Mouse (Mus musculus): ENCODE measurements around the gene Huwe1.

DNA sequence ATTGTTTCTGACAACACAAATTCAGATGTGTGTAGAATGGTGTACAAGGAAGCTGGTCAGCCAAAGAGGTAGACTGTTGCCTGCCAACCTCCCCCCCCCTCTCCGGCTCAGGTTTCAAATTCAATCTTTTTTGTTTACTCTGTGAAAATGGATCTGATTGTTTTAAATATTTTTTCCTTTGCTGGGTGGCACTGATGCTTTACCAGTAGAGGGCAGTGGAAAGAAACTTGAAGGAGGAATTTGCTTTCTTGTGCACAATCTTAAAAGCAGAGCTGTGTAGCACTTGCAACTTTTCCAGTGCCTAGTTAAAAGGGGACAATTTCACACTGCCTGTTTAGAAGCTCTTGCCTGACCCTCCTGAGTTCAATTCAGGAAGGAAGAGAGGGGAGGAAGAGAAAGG is 146.4 kb downstream of the Huwe1 start:
- TF ChIP-seq POLR2A (IDR thresholded peaks at IDR 0.05; ENCODE audit: insufficient read depth, low read depth, low read length) (no peak), CTCF (IDR thresholded peaks at IDR 0.05) (peak; percentile 66)

Data from heart, adult 2 months (tissue).